Mouse (Mus musculus): ENCODE data around the gene Map3k20.

GRCm38 (mm10) chr2:72389942-72390341 is 104.5 kb downstream of the Map3k20 start:
- TF ChIP-seq CTCF (IDR thresholded peaks at IDR 0.05; ENCODE audit: low read depth) (peak; percentile 99), EP300 (IDR thresholded peaks at IDR 0.05; ENCODE audit: low read depth) (no peak)

Data from liver, embryonic 14.5 days (tissue).